Mouse (Mus musculus) stomach, embryonic 16.5 days (tissue): ENCODE measurements around the gene BC030867. TPM values are rescaled to one million over a fixed set of nuclear protein-coding genes. Genes with fewer than 3 reads are reported as not detected.

Experiments used
- ATAC-seq: fragments of 200-750 bp; cut with Nextera tagmentation; 2 replicates; pipeline ENCODE4 v1.8.0; 2017; ENCODE audit warnings: moderate number of reproducible peaks, moderate TSS enrichment; ENCODE audit not compliant: insufficient read depth, low FRiP score
- H3K27ac ChIP-seq: fragments of 300-500 bp; sonication (generic); 2 replicates; pipeline ENCODE4 v1.5.1; 2014; ENCODE audit warnings: low read length
- H3K27me3 ChIP-seq: fragments of 300-500 bp; sonication (generic); 2 replicates; pipeline ENCODE4 v1.6.1; 2014; ENCODE audit warnings: low read length, control low read depth, mixed read lengths; ENCODE audit not compliant: control insufficient read depth, insufficient read depth
- H3K36me3 ChIP-seq: fragments of 300-500 bp; sonication (generic); 2 replicates; pipeline ENCODE4 v1.6.1; 2014; ENCODE audit warnings: low read length; ENCODE audit not compliant: control insufficient read depth, insufficient read depth
- H3K4me1 ChIP-seq: fragments of 300-500 bp; sonication (generic); 2 replicates; pipeline ENCODE4 v1.6.1; 2014; ENCODE audit warnings: low read length, control low read depth, mixed read lengths; ENCODE audit not compliant: control insufficient read depth, insufficient read depth
- H3K4me2 ChIP-seq: fragments of 300-500 bp; sonication (generic); 2 replicates; pipeline ENCODE4 v1.6.1; 2014; ENCODE audit warnings: low read depth, low read length, mixed read lengths
- H3K4me3 ChIP-seq: fragments of 300-500 bp; sonication (generic); replicated peaks from 2 replicates; pipeline ENCODE4 v1.5.1; 2014; ENCODE audit warnings: mild to moderate bottlenecking, low read length
- H3K9ac ChIP-seq: fragments of 300-500 bp; sonication (generic); 2 replicates; pipeline ENCODE4 v1.6.1; 2014; ENCODE audit warnings: low read length
- H3K9me3 ChIP-seq: fragments of 300-500 bp; sonication (generic); replicated peaks from 2 replicates; pipeline ENCODE4 v1.6.1; 2016; ENCODE audit warnings: low read length, control low read depth; ENCODE audit not compliant: control insufficient read depth
- WGBS: fragments of 180-500 bp; shearing (Covaris S2); extraction: QIAGEN DNeasy Blood & Tissue Kit; methylation state at CpG from one replicate; pipeline ENCODE4 v1.1.7; 2014; 5-methylcytosine and 5-hydroxymethylcytosine counted together
- polyA plus RNA-seq: library from polyadenylated mRNA; unstranded; fragments of >200 nt; fragmentation: Nextera tagmentation; extraction: Ambion mirVana; gene quantifications from 2 replicates; pipeline ENCODE4 v1.2.1, GENCODE M21; 2015

The BC030867 gene
- polyA plus RNA-seq, 1 experiment from 2014 or later, result 12.4 TPM

- H3K27ac ChIP-seq, result peak overlapping the region; percentile 98
- H3K4me3 ChIP-seq, result peak overlapping the region; percentile 88
- no peaks in the 10 kb centered on the region for H3K36me3 ChIP-seq
- peak overlapping the region; percentile 83 for H3K4me2 ChIP-seq
- peak; percentile 5; the same call in 1 of the 2 replicates for ATAC-seq
- peak overlapping the region; percentile 75 for H3K9ac ChIP-seq
- H3K27me3 ChIP-seq, result no peaks in the 10 kb centered on the region
- H3K9me3 ChIP-seq, result no peaks in the 10 kb centered on the region; the same call in 1 of the 2 replicates
- WGBS, result 22% methylated on average over 27 of the region's 27 CpGs
- peaks cover 20% of the 10 kb centered on the region; the same call in 1 of the 2 replicates for H3K4me1 ChIP-seq
Observed at GRCm38 (mm10) chr11:102297577-102298556, 49.2 kb downstream of the BC030867 start.

GRCm38 (mm10) chr11:102299839-102300238 is 51.2 kb downstream of the BC030867 start:
- H3K4me3 ChIP-seq, result no peak overlapping the region
- no peaks in the 10 kb centered on the region; the same call in 1 of the 2 replicates for H3K9me3 ChIP-seq
- no peak overlapping the region for H3K27ac ChIP-seq
- no peak for ATAC-seq
- no peak overlapping the region for H3K4me2 ChIP-seq
- H3K36me3 ChIP-seq, result no peaks in the 10 kb centered on the region
- peaks cover 14% of the 10 kb centered on the region; the same call in 1 of the 2 replicates for H3K4me1 ChIP-seq
- H3K9ac ChIP-seq, result no peak overlapping the region
- WGBS, result 11% methylated on average over 1 of the region's 1 CpGs
- no peaks in the 10 kb centered on the region for H3K27me3 ChIP-seq

GRCm38 (mm10) chr11:102304141-102304540 is 55.5 kb downstream of the BC030867 start:
- 31% methylated on average over 2 of the region's 2 CpGs for WGBS
- Histone ChIP-seq H3K27ac (no peak overlapping the region), H3K36me3 (peaks cover 18% of the 10 kb centered on the region), H3K4me1 (peaks cover 6% of the 10 kb centered on the region), H3K9ac (0 out of 2 replicates have a peak overlapping the region, but pooled peaks have one; percentile 5), H3K4me3 (no peak overlapping the region), H3K9me3 (no peaks in the 10 kb centered on the region; the same call in 1 of the 2 replicates), H3K27me3 (no peaks in the 10 kb centered on the region), H3K4me2 (no peak overlapping the region)
- no peak for ATAC-seq

GRCm38 (mm10) chr11:102305359-102305758 is 56.7 kb downstream of the BC030867 start:
- no peak overlapping the region for H3K4me2 ChIP-seq
- H3K9ac ChIP-seq, result no peak overlapping the region
- H3K27ac ChIP-seq, result no peak overlapping the region
- peaks cover 18% of the 10 kb centered on the region for H3K36me3 ChIP-seq
- no peaks in the 10 kb centered on the region for H3K27me3 ChIP-seq
- no peak overlapping the region for H3K4me3 ChIP-seq
- no peaks in the 10 kb centered on the region for H3K9me3 ChIP-seq
- ATAC-seq, result no peak
- H3K4me1 ChIP-seq, result peaks cover 18% of the 10 kb centered on the region
- 57% methylated on average over 3 of the region's 3 CpGs for WGBS

- Histone ChIP-seq H3K4me2 (no peak overlapping the region), H3K27me3 (no peaks in the 10 kb centered on the region), H3K27ac (no peak overlapping the region), H3K4me1 (peaks cover 22% of the 10 kb centered on the region), H3K4me3 (no peak overlapping the region), H3K36me3 (peaks cover 18% of the 10 kb centered on the region), H3K9ac (no peak overlapping the region), H3K9me3 (no peaks in the 10 kb centered on the region)
- no peak for ATAC-seq
- WGBS, result 78% methylated on average over 9 of the region's 9 CpGs
Observed at GRCm38 (mm10) chr11:102308104-102308503, 59.4 kb downstream of the BC030867 start.

- Histone ChIP-seq H3K36me3 (peaks cover 25% of the 10 kb centered on the region), H3K4me3 (peak overlapping the region; percentile 41), H3K4me2 (peak overlapping the region; percentile 59), H3K9ac (peak overlapping the region; percentile 52), H3K27me3 (no peaks in the 10 kb centered on the region), H3K27ac (peak overlapping the region; percentile 48), H3K9me3 (no peaks in the 10 kb centered on the region), H3K4me1 (peaks cover 22% of the 10 kb centered on the region)
- peak; percentile 97 for ATAC-seq
- under 1% methylated on average over 27 of the region's 27 CpGs for WGBS
Observed at GRCm38 (mm10) chr11:102308979-102309378, 60.3 kb downstream of the BC030867 start.

- Histone ChIP-seq H3K4me3 (peak overlapping the region; percentile 41), H3K36me3 (peaks cover 33% of the 10 kb centered on the region), H3K4me2 (peak overlapping the region; percentile 59), H3K9me3 (no peaks in the 10 kb centered on the region), H3K9ac (peak overlapping the region; percentile 52), H3K4me1 (peaks cover 22% of the 10 kb centered on the region), H3K27me3 (no peaks in the 10 kb centered on the region), H3K27ac (peak overlapping the region; percentile 48)
- WGBS, result 84% methylated on average over 22 of the region's 22 CpGs
- ATAC-seq, result no peak
Observed at GRCm38 (mm10) chr11:102309821-102310617, 61.3 kb downstream of the BC030867 start.

GRCm38 (mm10) chr11:102310768-102311695 is 62.4 kb downstream of the BC030867 start:
- Histone ChIP-seq H3K9ac (no peak overlapping the region), H3K36me3 (peaks cover 33% of the 10 kb centered on the region), H3K4me2 (no peak overlapping the region), H3K4me3 (no peak overlapping the region), H3K27ac (no peak overlapping the region), H3K9me3 (no peaks in the 10 kb centered on the region), H3K4me1 (peaks cover 32% of the 10 kb centered on the region), H3K27me3 (no peaks in the 10 kb centered on the region)
- WGBS, result 49% methylated on average over 38 of the region's 38 CpGs
- no peak for ATAC-seq
